Mouse (Mus musculus): ENCODE results near the gene Fam50a. TPM values are rescaled to one million over a fixed set of nuclear protein-coding genes. Genes with fewer than 3 reads are reported as not detected.

Fam50a gene
- polyA plus RNA-seq (2014; fragmentation: Nextera tagmentation; extraction: Ambion mirVana), result 56.4 and 56.6 TPM in 2 replicates

GRCm38 (mm10) chrX:74312540-74313464, at the start of gene Fam50a:
Gene Fam50a (plus strand): TSS chrX:74313033.
- DNase-seq (ENCODE audit: low spot score), result peak; percentile 88
- Histone ChIP-seq H3K4me3 (ENCODE audit: low read depth, low read length) (peak within 1 kb of the TSS; percentile 54), H3K4me1 (ENCODE audit: control insufficient read depth, insufficient read depth, low read length) (no peaks in the 10 kb centered on the region), H3K9ac (replicated peaks; ENCODE audit: low read length) (peak within 1 kb of the TSS; percentile 65), H3K27me3 (ENCODE audit: control insufficient read depth, insufficient read depth, low read length) (no peaks in the 10 kb centered on the region), H3K9me3 (replicated peaks; ENCODE audit: control insufficient read depth, low read length) (no peaks in the 10 kb centered on the region), H3K4me2 (ENCODE audit: low read depth, low read length) (peak within 1 kb of the TSS; percentile 74), H3K36me3 (replicated peaks; ENCODE audit: control insufficient read depth, insufficient read depth, low read depth, low read length) (no peaks in the 10 kb centered on the region), H3K27ac (replicated peaks; ENCODE audit: low read depth, low read length) (no peak within 1 kb of the TSS)
- ATAC-seq (replicated peaks; ENCODE audit: insufficient number of reproducible peaks, low FRiP score, low TSS enrichment, low read depth), result peak; percentile 89
- 20% methylated on average over 59 of the region's 59 CpGs for WGBS

- peak overlapping the region; percentile 60 for H3K9ac ChIP-seq (replicated peaks; ENCODE audit: low read length)
- peak overlapping the region; percentile 75 for H3K27ac ChIP-seq (replicated peaks; ENCODE audit: low read depth, low read length)
- ATAC-seq (replicated peaks; ENCODE audit: insufficient number of reproducible peaks, low FRiP score, low TSS enrichment, low read depth) (peak; percentile 30; the same call in 1 of the 2 replicates), DNase-seq (ENCODE audit: low spot score) (no peak)
- H3K4me3 ChIP-seq (ENCODE audit: low read depth, low read length), result peak overlapping the region; percentile 54
- H3K36me3 ChIP-seq (replicated peaks; ENCODE audit: control insufficient read depth, insufficient read depth, low read depth, low read length), result no peaks in the 10 kb centered on the region
- H3K4me1 ChIP-seq (ENCODE audit: control insufficient read depth, insufficient read depth, low read length), result no peaks in the 10 kb centered on the region
- no peaks in the 10 kb centered on the region for H3K9me3 ChIP-seq (replicated peaks; ENCODE audit: control insufficient read depth, low read length)
- H3K27me3 ChIP-seq (ENCODE audit: control insufficient read depth, insufficient read depth, low read length), result no peaks in the 10 kb centered on the region
- WGBS, result 27% methylated on average over 3 of the region's 3 CpGs
- H3K4me2 ChIP-seq (ENCODE audit: low read depth, low read length), result peak overlapping the region; percentile 42
These were observed 43.1 kb upstream of the Fam50a start for GRCm38 (mm10) chrX:74269736-74270061.

- Histone ChIP-seq H3K9ac (replicated peaks; ENCODE audit: low read length) (peak within 1 kb of the TSS; percentile 79), H3K9me3 (replicated peaks; ENCODE audit: control insufficient read depth, low read length) (no peaks in the 10 kb centered on the region), H3K36me3 (replicated peaks; ENCODE audit: control insufficient read depth, insufficient read depth, low read depth, low read length) (no peaks in the 10 kb centered on the region), H3K27me3 (ENCODE audit: control insufficient read depth, insufficient read depth, low read length) (no peaks in the 10 kb centered on the region), H3K4me1 (ENCODE audit: control insufficient read depth, insufficient read depth, low read length) (no peaks in the 10 kb centered on the region), H3K4me3 (ENCODE audit: low read depth, low read length) (peak within 1 kb of the TSS; percentile 54), H3K4me2 (ENCODE audit: low read depth, low read length) (peak within 1 kb of the TSS; percentile 42), H3K27ac (replicated peaks; ENCODE audit: low read depth, low read length) (peak within 1 kb of the TSS; percentile 75)
- 10% methylated on average over 42 of the region's 42 CpGs for WGBS
- ATAC-seq (replicated peaks; ENCODE audit: insufficient number of reproducible peaks, low FRiP score, low TSS enrichment, low read depth), result peak; percentile 95
- peak; percentile 93 for DNase-seq (ENCODE audit: low spot score)
These were observed 42.6 kb upstream of the Fam50a start, which contains the start of gene Rpl10 for GRCm38 (mm10) chrX:74270062-74270901. Gene Rpl10 (plus strand): TSS chrX:74270812.

GRCm38 (mm10) chrX:74270902-74271551, 41.8 kb upstream of the Fam50a start:
- H3K9me3 ChIP-seq (replicated peaks; ENCODE audit: control insufficient read depth, low read length), result no peaks in the 10 kb centered on the region
- 13% methylated on average over 27 of the region's 27 CpGs for WGBS
- H3K27ac ChIP-seq (replicated peaks; ENCODE audit: low read depth, low read length), result peak overlapping the region; percentile 41; the same call in 1 of the 2 replicates
- DNase-seq (ENCODE audit: low spot score), result peak; percentile 41
- H3K9ac ChIP-seq (replicated peaks; ENCODE audit: low read length), result peak overlapping the region; percentile 79
- H3K4me1 ChIP-seq (ENCODE audit: control insufficient read depth, insufficient read depth, low read length), result no peaks in the 10 kb centered on the region
- no peaks in the 10 kb centered on the region for H3K27me3 ChIP-seq (ENCODE audit: control insufficient read depth, insufficient read depth, low read length)
- ATAC-seq (replicated peaks; ENCODE audit: insufficient number of reproducible peaks, low FRiP score, low TSS enrichment, low read depth), result no peak
- peak overlapping the region; percentile 42 for H3K4me2 ChIP-seq (ENCODE audit: low read depth, low read length)
- peak overlapping the region; percentile 54 for H3K4me3 ChIP-seq (ENCODE audit: low read depth, low read length)
- H3K36me3 ChIP-seq (replicated peaks; ENCODE audit: control insufficient read depth, insufficient read depth, low read depth, low read length), result no peaks in the 10 kb centered on the region

GRCm38 (mm10) chrX:74273422-74274322, 39.2 kb upstream of the Fam50a start:
- Histone ChIP-seq H3K27ac (replicated peaks; ENCODE audit: low read depth, low read length) (no peak overlapping the region), H3K4me2 (ENCODE audit: low read depth, low read length) (no peak overlapping the region), H3K4me1 (ENCODE audit: control insufficient read depth, insufficient read depth, low read length) (no peaks in the 10 kb centered on the region), H3K9ac (replicated peaks; ENCODE audit: low read length) (no peak overlapping the region), H3K4me3 (ENCODE audit: low read depth, low read length) (no peak overlapping the region), H3K27me3 (ENCODE audit: control insufficient read depth, insufficient read depth, low read length) (no peaks in the 10 kb centered on the region), H3K36me3 (replicated peaks; ENCODE audit: control insufficient read depth, insufficient read depth, low read depth, low read length) (no peaks in the 10 kb centered on the region), H3K9me3 (replicated peaks; ENCODE audit: control insufficient read depth, low read length) (no peaks in the 10 kb centered on the region)
- 32% methylated on average over 10 of the region's 10 CpGs for WGBS
- ATAC-seq (replicated peaks; ENCODE audit: insufficient number of reproducible peaks, low FRiP score, low TSS enrichment, low read depth), result no peak
- no peak for DNase-seq (ENCODE audit: low spot score)

GRCm38 (mm10) chrX:74277916-74278315, 34.9 kb upstream of the Fam50a start:
- WGBS, result 66% methylated on average over 6 of the region's 8 CpGs
- no peak for ATAC-seq (replicated peaks; ENCODE audit: insufficient number of reproducible peaks, low FRiP score, low TSS enrichment, low read depth)

More at GRCm38 (mm10) chrX:74277916-74278315, 34.9 kb upstream of the Fam50a start:
- no peak overlapping the region for H3K27ac ChIP-seq (replicated peaks; ENCODE audit: low read depth, low read length)
- DNase-seq (ENCODE audit: low spot score), result no peak
- no peak overlapping the region for H3K4me3 ChIP-seq (ENCODE audit: low read depth, low read length)
- H3K36me3 ChIP-seq (replicated peaks; ENCODE audit: control insufficient read depth, insufficient read depth, low read depth, low read length), result no peaks in the 10 kb centered on the region
- H3K9ac ChIP-seq (replicated peaks; ENCODE audit: low read length), result no peak overlapping the region
- H3K9me3 ChIP-seq (replicated peaks; ENCODE audit: control insufficient read depth, low read length), result no peaks in the 10 kb centered on the region
- H3K4me2 ChIP-seq (ENCODE audit: low read depth, low read length), result no peak overlapping the region
- no peaks in the 10 kb centered on the region for H3K27me3 ChIP-seq (ENCODE audit: control insufficient read depth, insufficient read depth, low read length)
- no peaks in the 10 kb centered on the region for H3K4me1 ChIP-seq (ENCODE audit: control insufficient read depth, insufficient read depth, low read length)
